Mouse (Mus musculus): ENCODE data around the gene R3hdm4. TPM values are rescaled to one million over a fixed set of nuclear protein-coding genes. Genes with fewer than 3 reads are reported as not detected.

R3hdm4 gene
- total and polyA plus RNA-seq, 2 experiments from 2014 or later: 133 to 267 TPM

DNA sequence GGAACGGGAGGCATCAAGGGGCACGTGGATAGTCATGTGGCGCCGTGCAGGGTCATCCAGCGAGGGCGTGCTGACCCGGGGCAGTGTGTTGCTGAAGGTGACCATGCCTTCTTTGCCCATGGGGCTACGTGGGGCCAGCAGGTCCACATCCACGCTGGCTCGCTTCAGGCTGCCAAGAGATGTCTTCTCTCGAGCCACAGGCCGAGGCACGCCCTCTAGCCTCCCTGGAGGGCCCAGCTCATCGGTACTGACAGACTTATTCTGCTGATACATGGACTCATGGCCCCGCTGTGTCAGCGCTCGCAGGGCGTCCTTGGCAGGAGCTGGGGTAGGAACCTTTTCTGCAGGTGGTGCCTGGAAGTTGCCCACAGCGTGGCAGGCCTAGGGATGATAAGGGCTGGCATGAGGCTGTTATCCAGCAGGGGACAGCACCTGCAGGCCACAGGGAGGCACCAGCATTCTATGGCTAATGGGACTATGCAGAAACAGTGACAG is 55.2 kb downstream of the R3hdm4 start:
- Histone ChIP-seq H3K4me1 (ENCODE audit: insufficient read depth, low read length) (no peaks in the 10 kb centered on the region), H3K36me3 (ENCODE audit: insufficient read depth, low read length) (peaks cover 48% of the 10 kb centered on the region), H3K9me3 (ENCODE audit: low read length) (no peaks in the 10 kb centered on the region), H3K27ac (peak overlapping the region; percentile 57), H3K4me2 (ENCODE audit: low read depth, low read length) (no peak overlapping the region), H3K4me3 (ENCODE audit: low read length) (no peak overlapping the region), H3K27me3 (ENCODE audit: insufficient read depth, low read length) (no peaks in the 10 kb centered on the region), H3K9ac (replicated peaks; ENCODE audit: low read length) (no peak overlapping the region)
- ATAC-seq (no peak), DNase-seq (ENCODE audit: low spot score) (no peak)
- TF ChIP-seq CTCF (IDR thresholded peaks at IDR 0.05; ENCODE audit: low read depth): peak; percentile 59
- WGBS: 63% methylated on average over 19 of the region's 19 CpGs

DNA sequence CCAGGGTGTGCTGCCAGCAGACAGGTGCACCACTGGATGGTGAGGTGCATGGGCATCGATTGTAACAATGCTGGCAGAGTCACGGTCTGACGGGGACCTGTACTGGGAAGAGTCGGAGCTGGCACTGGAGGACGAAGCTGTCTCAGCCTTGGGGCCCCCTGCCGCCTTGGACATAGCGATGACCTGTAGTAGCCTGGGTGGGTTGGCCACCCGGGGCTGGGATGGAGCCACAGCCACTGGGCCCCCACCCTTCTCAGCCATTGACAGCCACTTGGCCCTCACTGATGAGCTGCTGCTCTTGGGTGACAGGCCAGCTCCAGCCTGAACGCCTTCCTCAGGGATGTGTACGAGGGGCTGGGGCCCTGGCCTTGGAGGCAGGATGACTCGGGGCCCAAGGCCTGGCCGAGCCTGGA is 55.8 kb downstream of the R3hdm4 start:
- 53% methylated on average over 12 of the region's 12 CpGs for WGBS
- DNase-seq (ENCODE audit: low spot score) (no peak), ATAC-seq (0 out of 2 replicates have a peak, but pooled peaks have one; percentile 4)
- Histone ChIP-seq H3K27ac (peak overlapping the region; percentile 57), H3K9me3 (ENCODE audit: low read length) (no peaks in the 10 kb centered on the region), H3K27me3 (ENCODE audit: insufficient read depth, low read length) (no peaks in the 10 kb centered on the region), H3K4me2 (ENCODE audit: low read depth, low read length) (no peak overlapping the region), H3K4me1 (ENCODE audit: insufficient read depth, low read length) (no peaks in the 10 kb centered on the region), H3K9ac (replicated peaks; ENCODE audit: low read length) (peak overlapping the region; percentile 18; the same call in 1 of the 2 replicates), H3K4me3 (ENCODE audit: low read length) (no peak overlapping the region), H3K36me3 (ENCODE audit: insufficient read depth, low read length) (peaks cover 54% of the 10 kb centered on the region)
- TF ChIP-seq CTCF (IDR thresholded peaks at IDR 0.05; ENCODE audit: low read depth): no peak

DNA sequence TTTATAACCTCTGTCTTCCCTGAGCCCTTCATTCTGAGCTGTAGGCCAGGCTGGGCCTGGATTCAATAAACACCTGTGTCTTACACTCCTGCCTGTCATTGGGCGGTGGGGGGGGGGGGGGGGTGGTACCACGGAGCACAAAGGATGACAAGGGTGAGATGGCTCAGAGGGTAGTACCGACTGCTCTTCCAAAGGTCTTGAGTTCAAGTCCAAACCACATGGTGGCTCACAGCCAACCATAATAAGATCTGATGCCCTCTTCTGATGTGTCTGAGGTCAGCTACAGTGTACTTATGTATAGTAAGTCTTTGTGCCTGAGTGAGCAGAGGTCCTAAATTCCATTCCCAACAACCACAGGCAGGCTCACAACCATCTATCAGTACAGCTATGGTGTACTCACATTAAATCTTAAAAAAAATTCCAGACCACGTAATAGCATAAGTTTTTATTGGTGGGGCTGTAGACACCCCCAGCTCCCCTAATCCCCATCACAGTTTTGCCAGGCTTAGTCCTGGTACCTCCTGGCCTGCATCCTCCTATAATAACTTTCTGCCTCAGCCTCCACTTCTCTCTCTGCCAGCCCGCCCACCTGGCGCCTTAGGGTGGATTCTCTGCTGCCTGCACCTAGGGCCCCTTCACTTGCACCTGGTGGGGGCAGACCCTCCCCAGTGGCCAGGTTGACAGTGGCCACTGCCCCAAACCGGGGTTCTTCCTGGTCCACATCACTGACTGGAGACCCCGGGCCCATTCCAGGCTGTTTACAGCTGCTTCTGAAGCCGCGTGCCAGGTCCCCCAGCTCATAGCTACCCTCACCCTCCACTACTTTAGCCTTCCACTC is 56.4 kb downstream of the R3hdm4 start:
- TF ChIP-seq CTCF (IDR thresholded peaks at IDR 0.05; ENCODE audit: low read depth): no peak
- Histone ChIP-seq H3K27ac (peak overlapping the region; percentile 57; the same call in 1 of the 2 replicates), H3K4me1 (ENCODE audit: insufficient read depth, low read length) (no peaks in the 10 kb centered on the region), H3K36me3 (ENCODE audit: insufficient read depth, low read length) (peaks cover 60% of the 10 kb centered on the region), H3K9ac (replicated peaks; ENCODE audit: low read length) (peak overlapping the region; percentile 18; the same call in 1 of the 2 replicates), H3K9me3 (ENCODE audit: low read length) (no peaks in the 10 kb centered on the region), H3K27me3 (ENCODE audit: insufficient read depth, low read length) (no peaks in the 10 kb centered on the region), H3K4me3 (ENCODE audit: low read length) (no peak overlapping the region), H3K4me2 (ENCODE audit: low read depth, low read length) (no peak overlapping the region)
- no peak for DNase-seq (ENCODE audit: low spot score)
- WGBS: 48% methylated on average over 10 of the region's 10 CpGs
- ATAC-seq: 0 out of 2 replicates have a peak, but pooled peaks have one; percentile 10

DNA sequence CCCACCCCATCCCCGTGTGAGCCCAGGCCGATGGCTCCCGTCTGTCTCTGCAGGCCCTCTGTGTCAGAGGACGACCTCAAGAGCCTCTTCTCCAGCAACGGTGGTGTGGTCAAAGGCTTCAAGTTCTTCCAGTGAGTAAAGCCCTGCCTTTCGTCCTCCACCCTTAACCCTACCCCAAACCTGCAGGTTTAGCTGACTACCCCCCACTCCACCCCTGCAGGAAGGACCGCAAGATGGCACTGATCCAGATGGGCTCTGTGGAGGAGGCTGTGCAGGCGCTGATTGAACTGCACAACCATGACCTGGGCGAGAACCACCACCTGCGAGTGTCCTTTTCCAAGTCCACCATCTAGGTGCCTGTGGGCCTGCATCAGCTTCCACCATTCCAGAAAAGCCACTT is 58.1 kb downstream of the R3hdm4 start:
- no peaks in the 10 kb centered on the region for H3K27me3 ChIP-seq (ENCODE audit: insufficient read depth, low read length)
- peaks cover 62% of the 10 kb centered on the region for H3K36me3 ChIP-seq (ENCODE audit: insufficient read depth, low read length)
- no peak for ATAC-seq
- DNase-seq (ENCODE audit: low spot score): no peak
- H3K4me1 ChIP-seq (ENCODE audit: insufficient read depth, low read length): peaks cover 9% of the 10 kb centered on the region
- H3K4me2 ChIP-seq (ENCODE audit: low read depth, low read length): no peak overlapping the region
- no peaks in the 10 kb centered on the region for H3K9me3 ChIP-seq (ENCODE audit: low read length)
- WGBS: 58% methylated on average over 10 of the region's 10 CpGs
- H3K9ac ChIP-seq (replicated peaks; ENCODE audit: low read length): no peak overlapping the region
- TF ChIP-seq CTCF (IDR thresholded peaks at IDR 0.05; ENCODE audit: low read depth): no peak
- H3K27ac ChIP-seq: peak overlapping the region; percentile 22; the same call in 1 of the 2 replicates
- H3K4me3 ChIP-seq (ENCODE audit: low read length): no peak overlapping the region

GRCm38 (mm10) chr10:79862049-79862788 is 58.8 kb downstream of the R3hdm4 start:
- Histone ChIP-seq H3K9me3 (ENCODE audit: low read length) (no peaks in the 10 kb centered on the region), H3K36me3 (ENCODE audit: insufficient read depth, low read length) (peaks cover 62% of the 10 kb centered on the region), H3K27ac (peak overlapping the region; percentile 22), H3K4me3 (ENCODE audit: low read length) (no peak overlapping the region), H3K27me3 (ENCODE audit: insufficient read depth, low read length) (no peaks in the 10 kb centered on the region), H3K4me1 (ENCODE audit: insufficient read depth, low read length) (peaks cover 16% of the 10 kb centered on the region), H3K4me2 (ENCODE audit: low read depth, low read length) (no peak overlapping the region), H3K9ac (replicated peaks; ENCODE audit: low read length) (no peak overlapping the region)
- WGBS: 60% methylated on average over 23 of the region's 23 CpGs
- DNase-seq (ENCODE audit: low spot score): peak; percentile 41
- TF ChIP-seq CTCF (IDR thresholded peaks at IDR 0.05; ENCODE audit: low read depth): no peak
- no peak for ATAC-seq

GRCm38 (mm10) chr10:79861230-79862048 is 59.6 kb downstream of the R3hdm4 start:
- no peak overlapping the region for H3K4me2 ChIP-seq (ENCODE audit: low read depth, low read length)
- DNase-seq (ENCODE audit: low spot score) (no peak), ATAC-seq (no peak)
- H3K27me3 ChIP-seq (ENCODE audit: insufficient read depth, low read length): no peaks in the 10 kb centered on the region
- peak overlapping the region; percentile 22 for H3K27ac ChIP-seq
- H3K36me3 ChIP-seq (ENCODE audit: insufficient read depth, low read length): peaks cover 58% of the 10 kb centered on the region
- no peak overlapping the region for H3K9ac ChIP-seq (replicated peaks; ENCODE audit: low read length)
- peaks cover 23% of the 10 kb centered on the region for H3K4me1 ChIP-seq (ENCODE audit: insufficient read depth, low read length)
- no peaks in the 10 kb centered on the region for H3K9me3 ChIP-seq (ENCODE audit: low read length)
- WGBS: 64% methylated on average over 25 of the region's 25 CpGs
- no peak overlapping the region for H3K4me3 ChIP-seq (ENCODE audit: low read length)
- no peak for TF ChIP-seq CTCF (IDR thresholded peaks at IDR 0.05; ENCODE audit: low read depth)

All from hindbrain, postnatal 0 days (tissue).